Mouse (Mus musculus) frontal cortex, adult 2 months (tissue): ENCODE data around the gene Atf1. TPM values are rescaled to one million over a fixed set of nuclear protein-coding genes. Genes with fewer than 3 reads are reported as not detected.
A peak's percentile ranks its signal among the peaks of the same experiment; 100 is the strongest.
"Not testable (repeated sequence)": the region's sequence is repeated elsewhere in the genome, so short reads cannot be mapped to it uniquely, and the experiment has no call there.

ENCODE experiments used
- DNase-seq, 2 experiments: peaks; one replicate each; pipeline ENCODE4 v3.0.0; 2022; ENCODE audit warnings: low spot score in 1 of 2; ENCODE audit errors: extremely low spot score in 1 of 2
- polyA plus RNA-seq: library from polyadenylated mRNA; depleted of rRNA; stranded (reverse); fragments of >200 nt; gene quantifications from 2 replicates; pipeline ENCODE4 v1.2.3, GENCODE M21; 2012

The Atf1 gene
- polyA plus RNA-seq, 1 experiment = 16.2 TPM

DNA sequence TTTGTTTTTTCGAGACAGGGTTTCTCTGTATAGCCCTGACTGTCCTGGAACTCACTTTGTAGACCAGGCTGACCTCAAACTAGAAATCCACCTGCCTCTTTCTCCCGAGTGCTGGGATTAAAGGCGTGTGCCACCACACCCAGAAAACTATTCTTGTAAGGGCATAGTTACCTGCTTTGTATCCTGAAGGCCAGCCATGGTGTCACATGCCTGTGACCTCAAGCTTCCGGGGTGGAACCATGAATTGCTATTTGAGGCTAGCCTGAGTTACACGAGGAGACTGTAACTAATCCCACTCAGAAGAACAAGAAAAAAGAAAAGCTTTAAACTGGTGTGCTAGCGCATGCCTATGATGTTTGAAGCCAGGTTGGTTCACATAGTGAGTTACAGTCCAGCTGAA lies 28.8 kb downstream of the Atf1 start:
- DNase-seq = no peak

DNA sequence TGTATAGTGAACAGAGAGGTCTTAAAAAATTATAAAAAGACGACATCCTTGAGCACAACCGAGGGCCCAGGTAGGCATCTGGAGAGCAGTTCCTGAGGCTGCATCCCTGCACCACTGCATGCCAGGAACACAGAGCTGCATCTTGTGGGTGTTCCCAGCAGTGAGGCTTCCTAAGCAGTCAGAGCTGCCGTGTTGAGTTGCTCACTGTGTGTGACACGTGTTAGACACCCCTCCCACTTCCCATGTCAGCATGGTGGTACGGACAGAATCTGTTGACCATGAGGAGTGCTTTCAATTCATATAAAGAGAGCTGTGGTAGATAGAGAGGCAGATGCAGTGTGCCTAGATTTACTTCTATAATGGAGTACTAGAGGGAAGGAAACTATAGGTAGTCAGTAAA lies 29.7 kb downstream of the Atf1 start:
- no peak for DNase-seq

DNA sequence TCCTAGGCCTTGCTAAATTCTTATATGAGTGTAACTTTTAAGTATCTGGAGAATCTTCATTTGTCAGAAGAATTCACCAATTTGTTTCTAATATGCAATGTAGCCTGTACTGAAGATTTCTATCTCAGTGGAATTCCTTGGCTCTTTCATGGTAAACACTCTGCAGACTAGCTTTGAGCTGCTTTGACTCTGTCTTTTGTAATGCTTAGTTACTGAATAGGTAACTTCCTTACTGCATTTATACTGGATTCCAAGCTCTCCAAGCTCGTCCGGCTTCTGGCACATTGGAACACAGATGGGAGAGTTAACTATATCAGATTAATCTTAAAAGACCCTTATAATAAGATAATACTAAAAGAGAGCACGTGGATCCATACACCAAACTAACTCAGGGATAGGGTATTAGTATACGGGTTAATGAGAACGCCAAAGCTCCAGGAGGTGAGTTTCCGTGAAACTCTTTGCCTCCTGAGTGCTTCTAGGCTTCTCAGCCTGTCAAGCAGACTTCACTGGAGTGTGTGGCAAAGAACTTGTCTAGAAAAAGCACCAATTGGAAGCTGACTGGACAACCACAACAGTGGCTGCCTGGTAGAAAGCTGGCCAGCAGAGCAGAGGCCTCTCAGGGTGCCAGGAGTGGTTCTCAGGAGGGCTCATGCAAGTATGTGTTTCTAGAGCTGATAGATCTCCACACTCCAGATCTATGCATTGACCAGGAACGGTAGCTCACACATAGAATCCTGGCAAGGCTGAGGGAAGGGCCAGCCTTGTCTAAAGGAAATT lies 31.2 kb downstream of the Atf1 start:
- no peak for DNase-seq

DNA sequence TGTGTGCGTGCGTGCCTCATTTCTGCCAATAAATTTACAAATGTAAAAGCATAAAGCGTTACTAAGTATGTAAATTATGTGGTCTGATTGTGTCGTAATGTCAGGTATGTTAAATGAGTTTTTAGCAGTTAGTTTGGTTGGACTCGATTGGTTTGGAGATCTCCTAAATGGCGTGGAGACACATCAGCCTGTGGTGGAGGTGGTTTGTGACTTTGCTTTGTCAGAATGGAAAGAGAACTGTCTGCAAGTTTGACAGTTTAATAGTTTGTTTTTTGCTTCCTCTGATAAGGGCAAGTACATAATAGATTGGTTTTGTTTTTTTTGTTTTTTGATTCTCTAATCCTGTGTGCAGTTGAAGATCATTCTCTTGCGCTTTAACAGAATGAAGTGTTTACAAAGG lies 32.7 kb downstream of the Atf1 start:
- DNase-seq = not testable (repeated sequence)

DNA sequence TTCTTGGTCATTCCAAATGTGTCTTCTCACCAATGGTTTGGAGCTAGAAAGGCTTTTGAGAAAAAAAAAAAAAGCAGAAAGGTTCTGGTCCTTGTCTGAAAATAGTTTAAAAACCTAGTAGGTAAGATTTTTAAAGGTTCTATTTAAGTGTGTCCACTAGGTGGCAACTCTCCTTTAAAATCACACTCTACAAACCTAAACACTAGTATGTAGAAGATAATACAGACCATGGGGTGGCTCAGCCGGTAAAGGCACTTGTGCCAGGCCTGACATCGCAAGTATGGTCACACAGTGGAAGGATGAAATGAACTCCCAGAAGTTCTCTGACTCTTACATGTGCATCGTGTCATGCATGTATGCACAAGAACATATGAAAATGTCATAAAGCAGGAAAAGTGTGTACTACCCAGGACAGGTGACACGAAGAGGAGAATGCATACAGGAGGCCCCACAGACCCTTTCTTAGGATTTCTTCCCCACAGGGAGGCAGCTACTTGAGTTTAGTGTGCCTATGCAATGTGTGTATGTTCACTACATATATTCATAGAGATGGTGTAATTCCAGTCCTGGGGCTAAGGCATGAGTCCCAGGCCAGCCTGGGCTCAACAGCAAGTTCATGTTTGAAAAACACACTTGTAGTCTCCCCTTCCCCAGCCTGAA lies 35.8 kb downstream of the Atf1 start:
- peak in 1 of 2 experiments; percentile 48 for DNase-seq

DNA sequence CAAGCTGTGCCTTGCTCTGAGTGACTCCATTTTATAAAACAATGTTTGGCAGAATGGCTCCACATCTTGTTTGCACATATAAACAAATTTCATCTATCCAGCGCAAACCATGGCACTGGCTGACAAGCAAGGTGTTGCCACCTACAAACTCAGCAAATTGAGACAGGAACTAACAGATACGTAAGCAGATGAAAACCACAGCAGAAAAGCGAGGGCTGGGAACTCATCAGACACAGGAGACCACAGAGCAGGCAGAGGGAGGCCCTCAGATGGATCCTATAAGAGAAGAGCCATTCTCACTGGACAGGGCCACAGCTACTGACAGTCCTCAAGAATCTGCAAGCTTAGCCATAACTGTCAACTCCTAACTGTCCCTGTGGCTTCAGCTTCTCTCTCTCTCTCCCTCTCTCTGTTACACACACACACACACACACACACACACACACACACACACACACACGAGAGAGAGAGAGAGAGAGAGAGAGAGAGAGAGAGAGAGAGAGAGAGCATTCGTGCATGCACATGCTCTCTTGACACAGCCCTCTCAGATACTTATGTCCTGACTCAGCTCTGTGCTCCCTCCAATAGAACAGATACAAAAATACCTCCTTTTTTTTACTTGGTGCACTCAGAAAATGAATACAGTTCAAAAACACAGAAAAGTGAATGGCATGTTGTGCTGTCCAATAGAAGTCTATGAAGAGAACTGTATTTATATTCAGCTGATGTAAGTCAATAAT lies 38.1 kb downstream of the Atf1 start:
- DNase-seq = no peak

DNA sequence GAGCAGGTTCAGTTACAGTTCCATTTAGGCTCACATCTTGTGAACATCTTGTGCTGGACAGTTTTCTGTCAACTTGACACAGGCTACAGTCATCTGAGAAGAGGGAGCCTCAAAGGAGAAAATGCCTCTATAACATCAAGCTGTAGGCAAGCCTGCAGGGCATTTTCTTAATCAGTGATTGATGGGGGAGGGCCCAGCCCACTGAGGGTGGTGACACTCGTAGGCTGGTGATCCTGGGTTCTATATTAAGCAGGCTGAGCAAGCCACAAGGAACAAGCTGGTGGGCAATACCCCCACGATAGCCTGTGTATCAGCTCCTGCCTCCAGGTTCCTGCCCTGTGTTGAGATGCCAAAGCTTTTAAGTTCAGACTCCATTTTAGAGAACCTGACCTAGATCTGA lies 41.3 kb downstream of the Atf1 start:
- DNase-seq = no peak

DNA sequence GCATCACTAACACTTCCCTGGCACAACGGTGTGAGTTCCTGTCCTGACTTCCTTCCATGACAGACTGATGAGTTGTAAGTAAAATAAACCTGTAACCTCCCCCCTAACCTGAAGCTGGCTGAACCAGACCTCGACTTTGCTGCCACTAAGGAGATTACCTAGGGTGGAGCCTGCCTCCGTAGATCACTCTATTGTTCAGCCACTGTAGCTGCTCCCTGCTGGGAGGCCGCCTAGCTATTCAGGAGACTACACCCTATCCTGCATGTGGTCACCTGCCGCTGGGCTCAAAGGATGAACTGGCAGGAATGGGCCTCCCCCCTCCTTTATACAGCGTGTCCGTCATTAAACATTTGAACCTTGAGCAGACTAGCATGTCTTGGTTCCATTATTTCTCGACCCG lies 42.2 kb downstream of the Atf1 start:
- DNase-seq = no peak

DNA sequence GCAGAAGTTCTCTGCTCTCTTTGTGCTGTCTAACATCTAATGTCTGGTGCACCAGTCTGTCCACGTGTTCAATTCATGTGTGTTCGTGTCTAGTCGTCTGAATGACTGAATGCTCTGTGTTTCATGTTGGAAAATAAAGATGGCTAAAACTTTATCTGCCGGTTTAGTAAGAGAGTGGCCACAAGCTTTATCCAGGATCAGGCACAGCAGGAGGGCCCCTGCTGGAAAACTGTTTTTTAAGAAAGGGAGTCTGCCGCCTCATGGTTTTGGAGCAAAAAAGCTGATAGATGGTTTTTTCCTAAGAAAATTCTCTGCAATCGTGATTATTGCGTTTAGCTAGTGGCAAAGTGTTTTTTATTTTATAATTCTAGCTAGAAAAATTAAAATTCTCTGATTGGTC lies 43.0 kb downstream of the Atf1 start:
- DNase-seq = not testable (repeated sequence)

DNA sequence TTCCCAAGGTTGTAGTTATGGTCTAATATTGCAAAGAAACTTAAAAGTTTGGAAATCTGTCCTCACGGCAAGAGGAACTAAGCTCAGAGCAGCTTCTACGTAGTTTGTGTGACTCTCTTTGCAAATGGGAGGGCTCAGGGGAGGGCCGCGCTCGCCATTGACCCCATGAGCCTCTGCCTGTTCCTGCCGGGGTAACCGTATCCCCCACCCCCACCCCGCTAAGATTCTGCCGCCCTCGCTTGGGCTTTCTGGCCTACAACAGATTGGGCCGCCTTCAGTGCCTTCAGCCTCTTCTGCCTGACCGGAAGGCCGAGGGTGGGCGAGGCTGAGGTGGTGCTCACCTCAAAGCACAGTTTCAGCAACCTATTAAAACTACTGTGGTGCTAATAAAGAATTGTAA lies 43.8 kb downstream of the Atf1 start:
- DNase-seq = no peak

DNA sequence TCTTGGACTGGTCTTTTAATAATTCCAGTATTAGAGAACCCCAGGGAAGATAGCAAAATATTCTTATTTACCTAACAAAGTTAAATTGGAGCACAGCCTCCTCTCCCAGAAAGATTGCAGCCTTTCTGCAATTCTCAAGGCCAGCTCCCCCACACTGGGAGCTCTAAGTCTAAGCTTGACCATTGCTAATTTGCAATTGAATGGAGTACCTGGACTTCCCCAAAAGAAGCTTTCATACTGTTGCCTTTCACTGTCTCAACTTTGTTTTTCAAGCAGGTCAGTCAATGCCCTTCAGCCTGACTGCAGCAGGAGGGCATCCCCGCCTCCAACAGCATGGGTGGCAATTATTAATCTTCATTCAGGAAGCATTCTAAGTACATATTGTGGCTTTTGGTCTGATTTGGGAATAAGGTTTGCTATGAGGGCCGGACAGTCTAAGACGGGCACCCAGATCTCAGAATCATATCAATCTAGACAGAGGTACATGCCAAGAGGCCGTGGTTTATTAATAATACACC lies 46.2 kb downstream of the Atf1 start:
- not testable (repeated sequence) for DNase-seq

DNA sequence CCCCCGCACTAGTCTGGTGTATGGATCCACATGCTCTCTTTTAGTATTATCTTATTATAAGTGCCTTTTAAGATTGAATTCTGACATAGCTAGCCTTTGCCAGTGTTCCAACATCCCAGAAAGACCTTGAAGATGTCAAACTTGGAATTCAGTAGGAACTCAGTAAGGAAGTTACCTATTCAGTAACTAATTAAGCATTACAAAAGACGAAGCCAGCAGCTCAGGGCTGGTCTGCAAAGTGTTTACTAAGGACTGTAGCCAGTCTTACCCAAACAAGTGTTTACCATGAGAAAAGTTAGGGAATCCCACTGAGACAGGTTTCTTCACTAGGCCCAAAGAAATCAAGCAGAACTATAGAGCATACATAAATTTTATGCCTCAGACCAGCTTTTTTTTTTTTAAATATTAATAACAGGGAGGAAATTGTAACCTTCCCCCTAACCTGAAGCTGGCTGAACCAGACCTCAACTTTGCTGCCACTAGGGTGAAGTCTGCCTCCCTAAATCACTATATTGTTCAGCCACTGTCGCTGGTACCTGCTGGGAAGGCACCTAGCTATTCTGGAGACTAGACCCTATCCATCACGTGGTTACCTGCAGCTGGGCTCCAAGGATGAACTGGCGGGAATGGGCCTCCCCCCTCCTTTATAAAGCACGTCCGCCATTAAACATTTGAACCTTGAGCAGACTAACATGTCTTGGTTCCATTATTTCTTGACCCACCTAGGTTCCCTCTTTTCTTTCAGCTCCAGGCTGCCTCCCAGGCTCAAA lies 47.4 kb downstream of the Atf1 start:
- no peak for DNase-seq

DNA sequence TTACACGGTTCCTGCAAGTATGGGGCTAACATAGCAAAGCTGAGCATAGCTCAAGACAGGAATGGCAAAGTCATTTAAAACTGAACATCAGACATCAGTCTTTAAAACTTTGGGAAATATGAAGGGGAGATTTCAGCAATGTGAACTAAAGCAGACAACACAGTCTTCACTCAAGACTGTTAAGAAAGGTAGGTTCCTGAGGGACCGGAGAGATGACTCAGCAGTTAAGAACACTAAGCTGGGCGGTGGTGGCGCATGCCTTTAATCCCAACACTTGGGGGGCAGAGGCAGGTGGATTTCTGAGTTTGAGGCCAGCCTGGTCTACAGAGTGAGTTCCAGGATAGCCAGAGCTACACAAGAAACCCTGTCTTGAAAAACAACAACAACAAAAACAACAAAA lies 48.8 kb downstream of the Atf1 start:
- DNase-seq = no peak

DNA sequence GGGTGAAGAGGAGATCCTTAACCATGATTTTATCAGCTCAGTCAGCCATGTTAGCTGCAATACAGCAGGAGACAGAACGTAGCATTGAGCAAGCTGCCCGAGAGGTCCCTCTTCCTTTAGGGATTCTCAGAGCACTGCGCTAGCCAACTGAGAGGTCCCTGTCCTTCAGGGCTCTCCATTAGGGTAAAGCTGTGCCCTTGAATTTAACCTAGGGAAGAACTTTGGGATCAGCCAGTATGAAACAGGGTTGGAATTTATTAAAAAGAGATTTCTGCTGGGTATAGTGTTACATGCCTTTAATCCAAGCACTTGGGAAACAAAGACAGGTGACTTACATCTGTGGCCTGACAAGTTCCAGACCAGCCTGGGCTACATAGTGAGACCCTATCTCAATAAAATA lies 50.0 kb downstream of the Atf1 start:
- no peak for DNase-seq

DNA sequence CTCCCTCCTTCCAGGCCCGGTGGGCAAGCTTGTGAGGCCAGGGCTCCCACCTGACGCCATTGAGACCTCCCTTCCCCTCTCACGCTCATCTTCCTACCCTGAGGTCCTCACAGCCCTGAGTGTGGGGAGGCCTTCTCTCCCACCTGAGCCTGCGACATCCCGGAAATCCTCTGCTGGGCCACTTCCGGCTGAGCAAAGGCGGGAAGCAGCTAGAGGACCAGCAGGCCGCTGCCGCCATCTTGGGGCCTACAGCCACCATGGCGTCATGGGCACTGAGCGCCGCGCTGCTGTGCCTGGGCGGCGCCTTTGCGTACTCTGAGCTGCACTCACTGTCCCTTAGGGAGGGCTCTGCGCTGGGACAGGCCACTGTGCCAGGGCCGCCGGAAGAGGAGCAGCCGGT lies 53.0 kb downstream of the Atf1 start, which contains the start of gene Tmprss12:
TSS of gene Tmprss12 (plus strand) at position 212 of the 400 bp plus-strand sequence.
- DNase-seq = no peak

DNA sequence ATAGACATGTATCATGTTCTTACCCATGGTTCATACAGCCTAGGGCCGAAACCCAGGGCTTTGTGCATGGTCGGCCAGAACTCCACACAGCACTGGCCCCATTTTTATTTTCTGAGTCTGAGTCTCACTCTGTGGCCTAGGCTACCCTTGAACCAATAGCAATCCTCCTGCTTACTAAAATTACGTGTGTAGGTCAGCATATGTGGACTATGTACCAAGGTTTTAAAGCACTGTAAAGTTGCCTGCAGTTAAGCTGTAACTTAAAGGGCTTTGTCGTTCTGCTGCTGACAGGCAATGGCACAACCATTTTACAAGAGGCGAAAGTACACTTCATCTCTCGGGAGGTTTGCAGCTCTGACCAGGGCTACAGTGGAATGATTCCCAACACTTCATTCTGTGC lies 61.4 kb downstream of the Atf1 start:
- no peak for DNase-seq

DNA sequence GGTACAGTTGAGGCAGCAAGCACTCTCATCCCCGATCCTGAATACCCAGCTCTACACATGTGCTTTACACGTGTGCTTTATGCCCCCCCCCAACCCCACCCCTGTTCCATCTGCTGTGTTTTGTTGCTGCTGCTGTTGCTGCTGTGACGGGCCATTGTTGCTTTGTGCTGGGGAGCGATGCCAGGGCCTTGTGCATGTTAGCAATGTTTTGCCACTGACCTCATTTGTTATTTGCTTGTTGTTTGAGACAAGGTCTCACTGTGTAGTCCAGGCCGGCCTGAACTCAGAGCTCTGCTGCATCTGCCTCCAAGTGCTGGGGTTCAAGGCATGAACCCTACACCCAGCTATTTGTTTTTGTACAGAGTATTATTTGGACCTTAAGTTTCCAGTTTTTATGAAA lies 63.2 kb downstream of the Atf1 start:
- DNase-seq = no peak

DNA sequence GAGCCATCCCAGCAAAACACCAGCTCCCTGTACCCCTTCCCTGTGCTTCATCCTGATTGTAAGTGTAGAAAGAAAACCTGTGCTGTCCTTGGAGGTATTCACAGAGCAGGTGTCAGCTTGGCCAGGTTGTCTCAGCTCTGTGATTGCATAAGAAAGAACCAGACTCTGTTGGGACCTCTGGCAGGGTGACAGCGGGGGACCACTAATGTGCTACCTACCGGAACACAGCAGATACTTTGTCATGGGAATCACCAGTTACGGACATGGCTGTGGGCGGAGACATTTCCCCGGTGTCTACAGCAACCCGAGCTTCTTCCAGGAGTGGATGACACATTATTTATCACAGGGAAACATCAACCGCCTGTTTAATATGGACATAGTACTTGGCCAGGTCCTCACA lies 64.7 kb downstream of the Atf1 start:
- DNase-seq = no peak

DNA sequence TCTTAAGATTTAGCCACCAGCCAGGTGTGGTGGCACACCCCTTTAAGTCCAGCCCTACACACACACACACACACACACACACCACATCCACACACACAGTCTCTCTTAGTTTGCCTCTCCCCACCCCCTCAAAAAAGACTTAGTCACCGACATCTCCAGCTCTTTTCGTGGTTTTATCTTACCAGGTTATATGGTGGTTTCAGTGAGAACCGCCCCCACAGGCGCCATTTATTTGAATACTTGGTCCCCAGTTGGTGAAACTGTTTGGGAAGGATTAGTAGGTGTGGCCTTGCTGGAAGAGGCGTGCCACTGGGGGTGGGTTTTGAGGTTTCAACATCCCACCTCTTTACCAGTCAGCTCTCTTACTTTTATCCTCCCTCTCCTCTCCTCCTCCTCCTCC lies 70.2 kb downstream of the Atf1 start:
- no peak for DNase-seq

DNA sequence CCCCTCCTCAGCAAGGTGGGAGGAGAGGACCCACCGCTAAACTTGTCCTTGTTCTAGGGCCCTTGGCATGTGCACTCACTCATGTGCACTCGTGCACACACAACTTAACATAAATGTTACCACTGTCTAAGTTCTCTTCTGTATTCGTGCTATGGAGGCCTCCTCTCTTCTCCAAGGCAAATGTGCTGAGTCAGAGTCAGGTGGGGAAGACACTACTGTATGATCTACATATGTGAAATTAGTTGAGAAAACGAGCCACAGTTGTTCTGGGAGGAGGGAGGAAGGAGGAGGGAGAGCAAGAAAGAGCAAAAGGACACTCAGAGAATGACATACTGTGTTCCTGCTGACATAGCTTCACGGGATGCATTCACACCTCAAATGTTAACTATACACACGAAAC lies 72.9 kb downstream of the Atf1 start:
- DNase-seq = no peak

DNA sequence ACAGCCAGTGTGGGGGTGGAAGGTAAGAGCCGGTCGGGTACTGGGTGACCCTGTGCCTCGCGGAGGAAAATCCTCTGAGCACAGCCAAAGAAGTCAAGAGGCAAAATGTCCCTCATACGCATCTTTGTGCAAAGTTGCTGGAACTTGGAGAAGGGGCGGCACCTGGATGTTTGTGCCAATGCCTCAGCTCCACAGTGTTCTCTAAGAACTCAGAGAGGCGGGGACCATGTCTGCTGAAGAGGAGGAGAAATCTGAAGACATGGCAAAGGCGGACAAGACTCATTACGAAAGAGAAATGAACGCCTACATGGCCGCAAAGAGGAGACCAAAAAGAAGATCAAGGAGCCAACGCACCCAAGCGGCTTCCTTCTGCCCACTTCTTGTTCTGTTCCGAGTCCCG lies 73.9 kb downstream of the Atf1 start:
- DNase-seq = peak in 1 of 2 experiments; percentile 35
